Mouse (Mus musculus) embryo, embryonic 10.5 days (tissue): ENCODE data around the gene Impdh2.
A peak's percentile ranks its signal among the peaks of the same experiment; 100 is the strongest.

Experiments used
- DNase-seq: peaks from one replicate; pipeline ENCODE4 v3.0.0-alpha.2; 2015; ENCODE audit warnings: low spot score

Impdh2 gene

GRCm38 (mm10) chr9:108560227-108560841, at the start of gene Impdh2:
TSS of gene Impdh2 (plus strand) at chr9:108560286.
- peak; percentile 99 for DNase-seq

- peak; percentile 99 for DNase-seq
These were observed 43.5 kb upstream of the Impdh2 start, which contains the start of gene Qrich1 for GRCm38 (mm10) chr9:108516380-108517251. TSS of gene Qrich1 (plus strand) at chr9:108516806.

DNA sequence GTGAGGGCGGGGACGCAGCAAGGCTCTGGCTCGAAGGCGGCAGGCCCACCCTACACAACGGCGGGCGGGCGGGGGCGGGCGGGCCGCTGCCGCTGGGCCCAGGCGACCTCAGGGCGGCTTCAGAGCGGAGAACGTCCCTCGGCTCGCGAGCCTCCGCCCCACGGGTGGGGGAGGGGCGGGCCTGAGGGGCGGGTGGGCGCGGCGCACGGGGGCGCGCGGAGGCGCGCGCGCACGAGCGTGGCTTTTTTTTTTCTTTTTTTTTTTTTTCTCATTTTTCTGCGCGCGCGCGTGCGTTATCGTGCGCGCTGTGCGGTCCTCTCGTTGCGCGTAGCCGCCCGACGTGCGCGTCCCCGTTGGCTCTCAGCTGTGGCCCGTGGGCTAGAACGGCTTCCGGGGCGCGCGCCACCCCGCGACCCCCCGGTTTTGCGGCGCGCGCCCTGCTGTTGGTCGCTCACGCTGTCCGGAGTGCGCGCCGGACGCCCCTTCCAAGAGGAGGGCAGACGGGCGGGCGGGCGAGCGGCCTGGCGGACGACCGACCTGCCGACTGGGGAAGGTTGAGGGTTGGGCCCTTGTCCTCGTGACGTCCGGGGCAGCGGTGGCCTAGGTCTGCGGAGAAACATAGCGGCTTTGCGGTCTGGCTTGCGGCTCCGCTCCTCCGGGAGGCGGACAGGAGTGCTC, 42.7 kb upstream of the Impdh2 start:
- peak; percentile 89 for DNase-seq

DNA sequence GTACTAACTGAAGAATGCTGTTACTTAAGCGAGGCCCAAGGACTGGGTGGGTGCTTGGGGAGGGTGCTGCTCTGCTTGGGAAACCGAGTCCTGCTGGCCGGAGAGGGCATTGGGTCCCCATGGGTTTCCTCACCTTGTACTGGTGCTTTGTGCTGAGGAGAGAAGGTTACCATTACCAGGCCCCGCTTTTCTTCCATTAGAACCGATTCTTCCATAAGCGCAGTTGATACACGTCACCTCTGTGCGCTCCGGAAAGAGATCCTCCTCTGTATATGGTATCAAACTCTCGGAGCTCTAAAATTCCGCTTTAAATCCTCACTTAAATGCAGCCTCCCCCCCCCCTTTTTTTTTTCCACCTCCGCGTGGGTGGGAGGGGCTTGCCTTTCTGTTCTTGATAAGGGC, 42.2 kb upstream of the Impdh2 start:
- DNase-seq, result peak; percentile 69

DNA sequence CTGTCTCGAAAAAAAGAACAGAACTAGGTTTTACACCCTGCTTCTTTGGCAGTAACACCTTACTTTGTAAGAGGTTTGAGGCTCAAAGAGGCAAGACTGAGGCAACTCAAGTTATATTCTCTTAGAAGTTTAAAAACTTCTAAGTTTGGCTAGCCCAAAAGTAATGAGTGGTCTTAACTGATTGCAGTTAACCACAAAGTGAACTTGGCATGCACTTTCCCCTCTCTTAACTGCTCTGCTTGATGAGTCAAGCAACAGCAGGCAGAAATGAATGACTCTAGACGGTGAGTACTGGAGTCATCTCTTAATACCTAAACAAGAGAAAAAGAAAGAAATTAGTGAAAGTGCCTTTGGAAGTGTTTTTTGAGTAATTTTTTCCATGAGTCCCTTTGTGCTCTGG, 38.5 kb upstream of the Impdh2 start:
- DNase-seq, result no peak

DNA sequence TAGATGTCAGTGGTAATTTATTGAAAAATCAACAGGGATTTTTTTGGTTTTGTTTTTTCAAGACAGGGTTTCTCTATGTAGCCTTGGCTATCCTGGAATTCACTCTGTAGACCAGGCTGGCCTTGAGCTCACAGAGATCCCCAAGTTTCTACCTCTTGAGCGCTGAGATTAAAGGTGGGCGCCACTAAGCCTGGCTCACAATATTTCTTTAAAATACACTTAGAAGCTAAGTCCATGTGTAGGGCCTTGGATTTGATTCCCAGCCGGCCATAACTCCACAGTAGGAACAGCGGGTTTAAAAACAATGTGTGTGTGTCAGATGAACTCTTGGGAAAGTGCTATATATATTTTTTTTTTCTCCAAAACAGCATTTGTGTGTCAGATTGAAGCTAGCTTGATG, 36.7 kb upstream of the Impdh2 start:
- no peak for DNase-seq

- DNase-seq, result no peak
These were observed 34.7 kb upstream of the Impdh2 start for GRCm38 (mm10) chr9:108525400-108525799.

DNA sequence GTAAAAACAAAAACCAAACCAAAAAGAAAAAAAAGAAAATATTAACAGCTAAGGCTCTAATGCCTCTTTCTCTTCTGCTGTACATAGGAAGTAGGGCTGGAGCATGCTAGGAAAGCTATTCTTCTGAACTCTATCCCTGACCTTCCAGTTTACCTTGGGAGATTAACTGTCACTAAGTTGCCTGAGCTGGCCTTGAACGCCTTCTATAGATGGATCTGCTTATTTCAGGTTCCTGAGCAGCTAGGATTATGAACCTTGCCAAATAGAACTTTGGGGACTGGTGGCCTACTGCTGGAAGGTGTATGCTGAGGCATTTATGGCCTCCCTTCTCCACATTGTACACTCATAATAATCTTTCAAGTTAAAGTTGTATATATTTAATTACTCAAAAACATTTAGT, 29.1 kb upstream of the Impdh2 start:
- DNase-seq, result no peak

- no peak for DNase-seq
These were observed 28.6 kb upstream of the Impdh2 start for GRCm38 (mm10) chr9:108531496-108531895.

DNA sequence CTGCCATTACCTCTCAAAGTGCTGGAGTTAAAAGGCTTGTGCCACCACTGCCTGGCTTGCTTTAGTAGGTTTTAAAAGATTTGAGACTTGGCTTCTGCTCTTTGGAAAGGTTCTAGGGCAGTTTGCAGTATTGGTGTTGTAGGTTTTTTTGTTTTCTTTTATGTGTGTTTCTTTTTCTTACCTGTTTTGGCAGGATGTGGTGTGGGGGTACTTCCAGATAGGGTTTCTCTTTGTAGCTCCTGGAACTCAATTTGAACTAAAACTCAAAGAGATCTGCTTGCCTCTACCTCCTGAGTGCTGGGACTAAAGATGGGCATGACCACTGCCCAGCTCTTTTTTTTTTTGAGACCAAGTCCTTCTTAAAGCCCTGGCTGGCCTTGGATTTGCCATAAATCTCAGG, 19.2 kb upstream of the Impdh2 start:
- DNase-seq, result no peak

GRCm38 (mm10) chr9:108545986-108546385, 14.1 kb upstream of the Impdh2 start:
- DNase-seq, result no peak

DNA sequence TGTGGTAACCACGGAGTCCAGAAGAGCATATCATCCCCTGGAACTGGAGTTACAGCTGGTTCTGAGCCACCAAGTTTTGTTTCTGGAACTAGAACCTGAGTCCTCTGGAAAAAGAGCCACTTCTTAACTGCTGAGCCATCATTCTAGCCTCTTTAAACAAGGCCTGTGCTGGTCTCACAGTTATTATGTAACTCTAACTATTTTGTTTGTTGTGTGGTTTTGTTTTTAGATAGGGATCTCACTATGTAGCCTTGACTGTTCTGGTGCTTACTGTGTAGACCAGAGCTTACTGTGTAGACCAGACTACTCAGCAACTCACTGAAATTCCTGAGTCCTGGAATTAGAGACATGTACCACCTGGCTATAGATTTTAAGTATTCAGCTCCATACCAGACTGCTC, 13.2 kb upstream of the Impdh2 start:
- DNase-seq, result no peak

- DNase-seq, result no peak
These were observed 917 bp upstream of the Impdh2 start for GRCm38 (mm10) chr9:108559169-108559568.

DNA sequence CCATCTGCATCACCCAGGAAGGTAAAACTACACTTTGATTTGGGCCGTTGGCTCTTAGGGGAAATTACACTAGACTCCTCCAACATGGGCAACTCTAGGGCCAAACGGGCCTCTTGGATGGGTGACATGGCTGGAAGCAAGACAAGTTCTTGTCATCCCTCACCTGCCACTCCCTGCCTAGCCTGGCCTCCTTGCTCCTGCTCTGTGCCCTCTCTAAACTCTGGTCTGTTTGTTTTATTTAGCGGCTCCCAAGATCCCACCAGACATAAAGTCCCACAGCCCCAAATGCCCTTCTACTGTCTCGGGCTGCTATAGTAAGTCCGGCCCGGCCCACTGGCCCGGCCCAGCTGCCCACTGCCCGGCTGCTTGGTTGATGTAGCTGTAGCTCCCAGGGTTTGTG, 3.6 kb downstream of the Impdh2 start:
- no peak for DNase-seq

GRCm38 (mm10) chr9:108564131-108564530, 4.0 kb downstream of the Impdh2 start:
- DNase-seq, result no peak

GRCm38 (mm10) chr9:108565881-108566814, 6.1 kb downstream of the Impdh2 start:
- no peak for DNase-seq

DNA sequence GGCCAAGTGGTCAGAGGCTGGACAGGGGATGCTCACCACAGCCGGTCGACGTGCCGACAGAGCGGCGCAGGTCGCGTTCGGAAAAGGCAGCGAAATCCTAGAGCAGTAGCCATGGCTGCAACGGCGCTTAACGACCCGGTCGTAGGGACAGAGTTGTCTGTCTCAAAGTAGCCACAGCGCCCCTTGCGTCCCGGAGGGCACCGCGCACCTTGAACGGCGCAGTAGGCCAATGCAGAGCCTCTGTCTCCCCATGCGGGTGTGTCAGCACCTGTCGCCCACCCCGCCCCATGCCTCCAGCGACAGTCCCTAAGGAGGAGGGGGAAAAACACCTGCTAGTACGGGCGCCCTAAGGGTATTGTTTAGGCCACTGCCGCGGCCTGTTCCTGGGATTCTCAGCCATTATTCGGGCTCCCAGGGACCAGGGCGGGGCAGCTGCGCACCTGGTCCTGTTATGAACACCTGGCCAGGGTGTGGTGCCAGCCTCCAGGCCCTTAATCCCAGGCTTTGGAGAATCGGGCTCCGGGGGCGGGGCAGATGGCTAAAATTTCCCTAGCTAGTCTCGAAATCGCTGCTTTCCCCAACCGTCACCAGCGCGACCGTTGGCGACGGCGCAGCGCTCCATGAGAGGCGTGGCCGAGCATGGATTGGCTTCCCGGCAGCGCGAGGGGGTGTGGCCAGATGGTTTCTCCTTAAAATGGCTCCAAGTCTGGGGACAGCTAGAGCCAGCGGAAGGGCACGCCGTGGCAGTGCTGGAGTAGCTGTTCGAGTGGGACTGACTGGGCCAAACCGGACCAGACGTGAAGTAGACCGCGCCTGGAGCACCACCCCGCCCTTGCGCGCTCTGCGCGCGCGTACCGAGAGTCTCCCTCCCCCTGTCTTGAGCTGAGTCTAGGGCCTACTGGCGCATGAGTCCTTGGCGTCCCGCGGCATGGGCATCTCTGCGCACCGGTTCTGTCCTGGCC, 7.0 kb downstream of the Impdh2 start, which contains the start of gene Ndufaf3:
Gene Ndufaf3 (minus strand): TSS at position 620 of the 962 bp plus-strand sequence.
- peak; percentile 96 for DNase-seq

DNA sequence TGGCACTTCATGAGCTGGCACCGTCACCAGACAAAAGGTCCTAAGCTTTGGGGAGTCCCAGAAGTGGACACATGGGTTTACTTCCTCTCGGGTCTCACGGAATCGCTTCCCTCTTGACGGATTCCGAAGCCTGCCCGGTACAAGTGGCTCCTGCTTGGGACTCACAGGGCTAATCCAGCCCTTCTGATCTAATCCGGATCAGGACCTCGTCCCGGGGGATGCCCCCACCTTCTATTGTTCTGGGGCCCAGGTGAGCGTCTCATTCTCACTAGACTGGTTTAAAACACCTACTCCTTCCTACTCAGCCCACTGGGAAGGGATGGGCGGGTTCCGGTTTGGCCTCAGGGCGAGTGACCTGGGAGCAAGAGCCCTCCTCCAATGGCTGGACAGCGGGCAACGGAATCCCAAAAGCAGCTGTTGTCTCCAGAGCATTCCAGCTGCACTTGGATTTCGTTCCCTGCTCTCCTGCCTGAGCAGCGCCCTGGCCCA, 7.9 kb downstream of the Impdh2 start:
- DNase-seq, result no peak

- DNase-seq, result no peak
These were observed 8.4 kb downstream of the Impdh2 start for GRCm38 (mm10) chr9:108568511-108568921.
